Mouse (Mus musculus) spleen, postnatal 36 days (tissue): ENCODE data around the gene Tnp1.

ENCODE experiments used
- DNase-seq, 2 experiments: peaks; one replicate each; pipeline ENCODE4 v3.0.0; 2022; ENCODE audit warnings: low spot score in 2 of 2, mixed read lengths in 1 of 2

Gene Tnp1

GRCm38 (mm10) chr1:73006847-73007246 is 8.9 kb downstream of the Tnp1 start:
- no peak for DNase-seq

GRCm38 (mm10) chr1:73004890-73005289 is 10.8 kb downstream of the Tnp1 start:
- DNase-seq: no peak

- DNase-seq: peak in 1 of 2 experiments; percentile 10
These were observed 13.1 kb downstream of the Tnp1 start for GRCm38 (mm10) chr1:73002637-73003036.

GRCm38 (mm10) chr1:73001961-73002360 is 13.7 kb downstream of the Tnp1 start:
- no peak for DNase-seq

- DNase-seq: no peak
These were observed 20.8 kb downstream of the Tnp1 start for GRCm38 (mm10) chr1:72994751-72995528.

GRCm38 (mm10) chr1:72992944-72993464 is 22.7 kb downstream of the Tnp1 start:
- no peak for DNase-seq

GRCm38 (mm10) chr1:72992209-72992608 is 23.5 kb downstream of the Tnp1 start:
- DNase-seq: no peak

- DNase-seq: no peak
These were observed 26.8 kb downstream of the Tnp1 start for GRCm38 (mm10) chr1:72988904-72989303.

- no peak for DNase-seq
These were observed 29.0 kb downstream of the Tnp1 start for GRCm38 (mm10) chr1:72986715-72987114.

- no peak for DNase-seq
These were observed 36.8 kb downstream of the Tnp1 start for GRCm38 (mm10) chr1:72978956-72979355.

GRCm38 (mm10) chr1:72974226-72974625 is 41.5 kb downstream of the Tnp1 start:
- no peak for DNase-seq

GRCm38 (mm10) chr1:72970461-72970860 is 45.2 kb downstream of the Tnp1 start:
- DNase-seq: no peak

GRCm38 (mm10) chr1:72969113-72969812 is 46.4 kb downstream of the Tnp1 start:
- DNase-seq: no peak

- DNase-seq: no peak
These were observed 49.3 kb downstream of the Tnp1 start for GRCm38 (mm10) chr1:72966423-72966822.
